Mouse (Mus musculus) adrenal gland, adult 2 months (tissue): ENCODE results near the gene Rabep1. TPM values are rescaled to one million over a fixed set of nuclear protein-coding genes. Genes with fewer than 3 reads are reported as not detected.
"Not testable (repeated sequence)": the region's sequence is repeated elsewhere in the genome, so short reads cannot be mapped to it uniquely, and the experiment has no call there.

Source experiments
- DNase-seq: peaks from one replicate; pipeline ENCODE4 v3.0.0; 2021
- polyA plus RNA-seq: library from polyadenylated mRNA; depleted of rRNA; stranded (reverse); fragments of >200 nt; gene quantifications from 2 replicates; pipeline ENCODE4 v1.2.3, GENCODE M21; 2012
- total RNA-seq, 2 experiments: library from RNA; stranded (reverse); gene quantifications; 2 replicates each; pipeline ENCODE4 v1.2.3; 2021

Gene Rabep1
- total and polyA plus RNA-seq, 3 experiments, result 25.9 to 170 (median 141) TPM

DNA sequence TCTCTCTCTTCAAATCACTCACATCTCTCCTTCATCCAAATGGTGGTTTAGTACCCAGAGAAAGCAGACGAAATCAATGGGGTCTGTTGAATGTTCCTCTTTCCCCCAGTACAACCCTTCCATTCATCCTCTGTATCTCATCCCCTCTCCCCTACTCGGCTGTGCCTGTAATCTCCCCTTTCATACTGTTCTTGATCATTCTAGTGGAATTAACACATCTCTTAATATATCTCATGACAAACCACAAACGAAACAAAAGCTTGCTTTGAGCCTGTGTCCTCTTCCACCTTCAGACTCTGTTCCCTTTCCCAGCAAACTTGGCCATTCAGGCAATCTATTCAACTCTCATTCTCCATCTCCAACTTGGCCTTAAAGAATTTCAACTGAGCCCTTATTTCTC is 13.4 kb upstream of the Rabep1 start:
- DNase-seq, result no peak

GRCm38 (mm10) chr11:70833408-70833807 is 11.2 kb upstream of the Rabep1 start:
- DNase-seq, result no peak

DNA sequence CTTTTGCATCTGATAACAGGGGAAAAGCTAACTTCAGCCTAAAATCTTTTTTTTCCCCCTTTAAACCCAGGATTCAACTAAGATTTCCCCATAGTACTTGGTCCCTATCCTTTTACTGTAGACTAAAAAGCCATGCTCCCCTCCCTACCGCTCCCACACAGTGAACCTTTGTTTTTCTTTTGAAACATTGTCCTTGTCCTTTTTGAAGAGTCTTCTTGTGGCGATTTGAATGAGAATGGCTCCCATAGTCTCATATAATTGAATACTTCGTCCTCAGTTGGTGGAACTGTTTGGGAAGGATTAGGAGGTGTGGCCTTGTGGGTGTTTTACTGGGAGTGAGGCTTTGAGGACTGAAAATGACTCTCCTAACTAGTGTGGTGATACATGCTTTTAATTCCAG is 10.7 kb upstream of the Rabep1 start:
- no peak for DNase-seq

DNA sequence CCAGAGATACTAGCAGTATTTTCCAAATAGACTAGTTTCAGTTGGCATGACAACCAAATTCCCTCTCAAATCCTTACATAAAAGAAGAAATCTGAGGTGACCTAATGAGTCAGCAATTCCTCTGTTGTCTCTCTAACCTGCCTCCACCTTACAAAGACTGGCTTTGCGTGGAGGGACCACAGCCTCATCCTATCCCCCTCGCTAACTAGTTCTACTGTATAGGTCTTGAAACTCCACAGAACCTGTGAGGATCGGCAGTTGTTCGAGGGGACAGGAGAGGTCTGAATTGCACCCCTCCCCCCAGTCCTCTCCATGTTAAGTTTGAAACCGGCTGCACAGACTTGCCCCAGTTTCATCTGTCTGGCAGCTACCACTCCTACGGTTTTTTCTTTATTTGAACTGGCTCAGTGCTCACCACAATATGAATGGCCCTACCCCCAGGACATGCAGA is 9.2 kb upstream of the Rabep1 start:
- no peak for DNase-seq

DNA sequence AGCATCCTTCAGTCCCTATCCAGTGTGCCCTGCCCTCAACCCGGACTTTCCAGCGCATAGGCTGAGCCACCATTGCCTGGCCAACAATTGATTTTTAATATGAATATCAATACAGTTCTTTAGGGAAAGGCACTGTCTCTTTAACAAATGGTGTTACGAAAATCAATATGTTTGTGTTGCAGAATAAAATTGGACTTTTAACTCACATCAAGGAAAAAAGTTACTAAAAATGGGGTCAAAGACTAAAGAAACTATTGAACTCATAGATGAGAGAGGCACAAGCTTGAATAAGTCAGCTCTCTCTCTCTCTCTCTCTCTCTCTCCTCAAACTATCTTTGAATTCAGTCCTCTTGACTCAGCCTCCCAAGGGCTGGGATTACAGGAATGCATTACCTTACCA is 7.5 kb upstream of the Rabep1 start:
- DNase-seq, result no peak

DNA sequence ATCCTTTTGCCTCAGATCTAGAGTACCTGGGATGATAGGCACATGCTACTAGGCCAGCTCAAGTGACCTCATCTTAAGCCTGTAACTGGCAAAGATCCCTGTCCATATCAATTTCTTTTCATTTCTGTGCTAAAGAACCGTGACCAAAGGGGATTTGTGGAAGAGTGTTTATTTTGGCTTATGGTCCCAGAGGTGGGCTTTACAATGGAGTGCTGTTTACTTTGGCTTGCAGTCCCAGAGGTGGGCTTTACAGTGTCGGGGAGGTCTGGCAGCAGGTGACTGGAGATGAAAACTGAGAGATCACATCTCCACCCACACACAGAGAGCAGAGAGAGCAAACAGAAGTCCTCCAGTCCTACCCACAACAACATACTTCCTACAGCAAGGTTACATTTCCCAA is 6.0 kb upstream of the Rabep1 start:
- DNase-seq, result no peak

- DNase-seq, result no peak
These were observed 1.6 kb upstream of the Rabep1 start for GRCm38 (mm10) chr11:70842983-70843382.

DNA sequence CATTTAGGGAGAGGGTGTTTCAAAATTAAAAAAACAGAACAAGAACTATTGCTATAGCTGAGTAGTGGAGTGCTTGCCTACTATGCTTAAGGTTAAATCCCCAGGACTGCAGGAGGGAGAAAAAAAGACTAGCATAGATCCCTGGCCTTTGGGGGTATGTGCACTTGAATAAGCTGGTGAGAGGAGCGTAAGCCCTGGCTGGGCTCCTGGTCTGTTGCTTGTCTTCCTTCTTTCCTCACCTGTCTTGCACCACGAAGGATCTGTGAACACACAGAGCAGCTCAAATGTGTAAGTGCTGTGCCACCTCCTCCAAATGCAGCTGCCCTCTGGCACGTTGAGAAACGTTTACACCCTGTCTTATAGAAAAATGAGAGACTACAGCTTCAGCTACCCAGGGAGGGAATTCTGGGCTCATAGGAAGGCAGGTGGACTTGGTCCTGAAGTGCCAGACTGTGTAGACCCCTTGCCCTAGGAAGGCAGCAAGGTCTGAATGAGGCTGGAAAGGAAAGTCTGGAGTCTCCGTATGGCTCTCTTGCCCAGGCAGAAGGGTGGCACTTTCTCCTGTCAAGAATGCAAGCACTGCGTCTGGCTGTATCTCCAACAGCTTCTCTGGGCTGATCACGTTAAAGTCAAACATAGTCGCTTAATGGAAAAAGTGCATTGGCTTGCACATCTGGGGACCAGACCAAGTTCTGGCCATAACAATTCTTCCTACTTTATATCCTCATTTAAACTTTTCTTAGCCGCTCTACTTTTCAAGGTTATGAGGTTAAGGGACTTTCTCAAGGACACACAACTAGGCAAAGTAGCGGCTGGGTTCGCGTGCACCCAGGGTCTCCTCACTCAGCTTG is 652 bp upstream of the Rabep1 start:
- peak; percentile 53 for DNase-seq

GRCm38 (mm10) chr11:70845457-70845978 is 940 bp downstream of the Rabep1 start:
- DNase-seq, result no peak

DNA sequence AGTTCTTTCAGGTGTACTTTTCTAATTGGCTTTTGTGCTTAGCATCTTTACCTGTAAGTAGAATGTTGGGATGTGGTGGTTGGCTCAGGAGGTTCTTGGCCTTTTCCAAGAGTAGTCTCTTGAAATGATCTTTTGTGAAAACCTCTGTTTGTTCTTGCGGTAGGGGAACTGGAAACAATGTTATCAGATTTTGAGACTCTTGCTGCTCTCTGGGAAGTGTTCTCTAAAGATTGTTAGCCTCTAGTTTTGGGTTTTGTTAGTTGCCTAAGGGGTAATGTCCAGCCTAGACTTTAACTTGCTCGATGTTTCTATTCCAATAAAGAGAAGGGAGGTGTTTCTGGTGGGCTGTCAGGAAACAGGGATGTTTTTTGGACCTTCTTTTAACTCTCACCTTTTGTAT is 1.5 kb downstream of the Rabep1 start:
- DNase-seq, result no peak

GRCm38 (mm10) chr11:70860371-70860770 is 15.8 kb downstream of the Rabep1 start:
- DNase-seq, result no peak

GRCm38 (mm10) chr11:70863204-70863603 is 18.6 kb downstream of the Rabep1 start:
- not testable (repeated sequence) for DNase-seq

GRCm38 (mm10) chr11:70865223-70865622 is 20.6 kb downstream of the Rabep1 start:
- DNase-seq, result no peak

DNA sequence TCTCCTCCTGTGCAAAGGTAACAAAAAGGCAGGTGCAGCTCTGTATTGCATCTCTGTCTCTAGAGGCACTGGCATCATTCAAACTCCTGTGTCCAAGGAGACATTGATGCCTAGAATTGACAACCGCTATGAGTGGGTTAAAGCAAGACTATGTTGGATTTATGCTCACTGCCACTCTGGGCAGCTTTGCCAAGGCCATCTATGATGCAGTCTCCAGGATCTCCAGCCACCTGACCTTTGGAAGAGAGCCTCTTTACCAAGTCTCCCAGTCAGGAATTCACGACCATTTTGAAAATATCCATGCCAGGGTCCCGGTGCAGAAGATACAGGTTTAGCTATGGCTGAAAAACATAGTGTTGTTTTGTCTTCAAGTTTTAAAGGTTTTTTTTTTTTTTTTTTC is 24.7 kb downstream of the Rabep1 start:
- peak; percentile 62 for DNase-seq

DNA sequence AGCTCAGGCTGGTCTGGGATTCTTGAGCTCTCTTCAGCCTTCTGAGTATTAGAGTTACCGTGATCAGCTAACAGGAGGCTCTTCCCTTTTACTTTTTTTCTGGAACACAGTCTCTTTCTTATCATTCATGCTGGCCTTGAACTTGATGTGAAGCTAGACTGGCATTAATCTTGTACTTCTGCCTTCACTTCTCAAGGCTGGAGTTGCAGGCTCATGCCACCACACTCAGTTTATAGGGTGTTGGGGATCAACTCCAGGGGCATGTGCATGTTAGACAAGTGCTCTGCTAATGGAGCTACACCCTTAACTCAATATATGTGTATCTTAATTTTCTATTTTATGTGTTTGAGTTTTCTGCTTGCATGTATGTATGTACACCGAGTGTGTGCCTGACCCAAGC is 25.2 kb downstream of the Rabep1 start:
- DNase-seq, result peak; percentile 76

DNA sequence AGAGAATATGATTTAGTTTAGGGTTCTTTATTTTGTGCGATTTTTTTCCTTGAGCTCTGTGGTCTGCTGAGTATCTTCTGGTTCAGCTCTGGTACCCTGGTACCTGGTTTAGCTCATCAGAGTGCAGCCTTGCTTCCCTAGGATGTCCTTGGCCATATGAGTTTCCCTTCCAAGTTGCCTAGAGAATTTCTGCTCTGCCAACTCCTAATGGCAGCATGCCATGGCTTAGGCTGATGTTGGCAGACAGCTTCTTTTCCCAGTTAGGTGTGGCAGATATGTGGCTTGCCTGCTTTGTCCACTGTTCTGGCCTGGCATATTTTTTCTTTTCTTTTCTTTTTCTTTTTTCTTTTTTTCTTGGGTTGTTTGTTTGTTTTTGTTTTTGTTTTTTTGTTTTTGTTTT is 25.8 kb downstream of the Rabep1 start:
- DNase-seq, result peak; percentile 93

- DNase-seq, result no peak
These were observed 26.5 kb downstream of the Rabep1 start for GRCm38 (mm10) chr11:70871110-70871509.

GRCm38 (mm10) chr11:70871766-70872330 is 27.3 kb downstream of the Rabep1 start:
- DNase-seq, result peak; percentile 90

DNA sequence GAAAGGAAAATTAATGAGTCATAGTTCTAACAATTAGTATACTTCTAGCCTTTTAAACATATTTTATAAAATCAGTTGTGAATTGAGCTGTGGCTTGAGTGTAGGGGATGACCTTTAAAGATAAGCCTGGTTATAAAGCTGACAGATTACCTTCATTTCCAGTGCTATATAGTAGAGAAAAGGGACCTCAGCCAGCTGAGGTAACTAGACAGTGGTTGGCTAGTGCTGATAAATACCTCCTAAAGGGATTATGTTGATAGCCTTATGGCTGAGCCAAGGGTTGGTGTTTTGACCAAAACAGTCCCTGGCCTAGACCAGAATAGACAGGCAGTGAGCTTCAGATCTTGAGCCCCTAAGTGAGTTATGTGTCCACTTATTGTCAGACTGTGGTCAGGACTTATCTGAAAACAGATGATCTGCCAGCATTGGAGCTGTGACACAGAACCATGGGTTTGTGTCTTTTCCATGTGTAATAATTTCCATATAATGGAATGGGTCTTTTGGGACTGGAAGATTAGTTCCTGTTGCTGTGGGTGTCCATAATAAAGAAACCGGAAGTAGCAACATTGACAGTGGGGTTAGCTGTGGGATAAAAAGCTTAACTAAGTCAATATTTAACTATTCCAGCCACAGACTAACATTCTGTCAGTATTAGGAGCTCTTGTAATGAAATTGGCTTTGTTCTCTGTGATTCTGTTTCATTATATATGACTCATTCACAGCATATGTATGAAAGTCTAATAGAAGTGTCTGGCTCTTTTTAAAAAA is 29.5 kb downstream of the Rabep1 start:
- peak; percentile 38 for DNase-seq

DNA sequence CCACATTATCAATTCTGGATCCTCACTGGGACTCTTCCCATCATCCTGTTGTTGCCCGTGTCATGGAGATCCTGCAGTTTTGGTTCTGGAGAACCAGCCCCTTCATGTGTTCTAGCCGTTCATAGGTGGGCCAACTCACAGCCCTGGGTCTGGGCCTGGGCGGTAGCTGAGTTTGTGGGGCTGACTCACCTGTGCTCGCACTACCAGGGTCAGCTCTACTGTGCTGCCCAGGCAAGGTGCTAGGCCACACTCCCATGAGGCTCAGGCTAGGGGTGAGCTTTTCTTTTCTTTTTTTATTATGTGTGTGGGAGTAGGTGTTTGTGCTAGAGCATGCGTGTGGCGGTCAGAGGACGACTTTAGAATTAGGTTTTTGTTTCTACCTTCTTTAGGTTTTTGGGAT is 33.1 kb downstream of the Rabep1 start:
- no peak for DNase-seq

DNA sequence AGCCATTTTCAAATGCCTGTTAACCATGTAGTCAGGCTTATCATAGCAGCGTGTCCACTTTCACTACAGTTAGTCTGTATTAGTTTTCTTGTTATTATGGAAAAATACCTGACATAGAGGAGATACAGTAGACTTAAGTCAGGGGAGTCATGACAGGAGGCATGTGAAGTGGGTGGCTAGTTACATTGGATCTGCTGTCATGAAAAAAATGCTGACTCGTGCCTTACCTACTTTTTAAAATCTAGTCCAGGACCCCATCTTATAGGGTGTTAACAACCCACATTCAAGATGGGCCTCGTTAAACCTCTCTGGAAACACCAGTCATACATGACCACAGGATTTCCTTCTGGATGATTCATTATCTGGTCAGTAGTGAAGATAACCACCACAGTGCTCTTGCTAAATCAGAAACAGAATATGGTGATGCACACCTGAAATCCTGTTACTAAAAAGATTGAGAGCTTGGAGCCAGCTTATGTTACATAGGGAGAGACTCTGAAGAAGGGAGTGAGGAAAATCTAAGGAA is 38.4 kb downstream of the Rabep1 start:
- DNase-seq, result no peak

DNA sequence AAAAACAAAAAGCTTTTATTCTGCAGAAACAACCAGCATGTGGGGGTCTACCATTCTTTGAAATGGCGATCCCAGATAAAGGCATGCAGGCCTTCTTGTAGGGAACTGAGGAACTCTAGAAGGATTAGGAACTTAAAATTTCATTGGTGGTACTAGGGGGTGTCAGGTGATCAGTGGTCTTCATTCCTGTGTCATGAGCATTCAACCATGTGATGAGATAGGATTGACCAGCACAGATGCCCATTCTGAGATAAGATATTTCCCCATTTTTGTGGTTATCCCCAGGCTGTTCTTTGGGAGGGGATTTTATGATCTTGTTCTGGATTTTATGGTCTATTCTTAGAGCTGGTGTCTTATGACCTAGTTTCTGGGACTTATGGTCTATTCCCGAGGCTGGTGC is 46.1 kb downstream of the Rabep1 start:
- DNase-seq, result no peak
